Mouse (Mus musculus): ENCODE data around the gene Thumpd1.

Gene Thumpd1

DNA sequence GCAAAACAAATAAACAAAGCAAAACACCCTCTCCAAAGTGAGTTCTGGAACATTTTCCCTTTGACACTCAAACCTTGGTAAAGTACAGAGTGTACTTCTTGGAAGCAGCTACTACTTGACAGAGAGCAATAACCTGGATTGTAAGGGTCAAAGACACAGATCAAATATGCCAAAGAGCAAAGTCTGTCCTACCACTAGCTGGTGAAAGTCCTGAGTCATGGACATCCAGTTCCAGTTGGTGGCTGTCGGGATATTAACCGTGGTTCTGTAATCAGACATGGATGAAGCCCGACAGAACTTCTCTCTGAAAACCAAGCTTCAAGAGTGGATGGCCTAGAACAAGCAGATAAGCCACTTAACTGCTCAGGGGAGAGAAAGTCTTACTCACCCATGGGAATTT, 52.7 kb downstream of the Thumpd1 start:
- DNase-seq, result no peak

Measured in thymus, adult 18-20 months (tissue).